Comparison of ENCODE assay signal across 16 mouse cellular contexts in the genomic region with DNA sequence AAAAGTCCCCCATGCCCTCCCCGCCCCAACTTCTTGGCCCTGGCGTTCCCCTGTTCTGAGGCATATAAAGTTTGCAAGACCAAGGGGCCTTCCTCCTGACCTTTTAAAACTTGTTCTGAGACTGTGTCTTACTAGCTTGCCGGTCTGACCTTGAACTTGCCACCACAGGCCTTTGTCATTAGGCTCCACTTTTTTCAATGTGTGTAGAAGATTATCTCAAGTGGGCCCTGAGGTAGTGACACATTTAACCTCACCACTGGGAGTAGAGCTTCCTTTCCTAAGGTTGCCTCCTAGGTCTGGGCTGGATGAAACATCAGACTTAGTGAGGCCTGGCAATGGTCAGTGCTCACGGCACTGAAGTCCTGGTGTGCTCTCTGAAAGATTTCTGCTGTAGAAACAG.
DNase-seq lines count a peak whose midpoint lies in the region; ATAC-seq lines count a peak whose summit lies in the region.
"Had no signal": no experiment of that assay in that cellular context is flagged by ENCODE, and none has a peak within 500 bp of the region (broad histone marks: within the 10 kb centered on the region; RNA-seq: fewer than 3 reads in every experiment).

No protein-coding gene starts in this region.

- no peak for ATAC-seq in heart, embryonic 14.5 days (ENCODE audit: insufficient number of reproducible peaks, insufficient read depth, low FRiP score, low read depth)
- ATAC-seq in lung, embryonic 16.5 days (ENCODE audit: low read depth): no peak
- ATAC-seq in frontal cortex, adult (ENCODE audit: low TSS enrichment): no peak
- ATAC-seq: hindbrain, postnatal 0 days had no signal

- peak overlapping the region; percentile 93 to 95 for H3K27ac ChIP-seq in heart, embryonic 14.5 days (replicated peaks in 1 of 2; ENCODE audit: control insufficient read depth in 1 of 2, insufficient read depth in 1 of 2, low read depth in 2 of 2, low read length in 2 of 2)
- peak overlapping the region; percentile 92 for H3K27ac ChIP-seq in lung, embryonic 16.5 days (ENCODE audit: low read length)
- H3K27ac ChIP-seq: forebrain, embryonic 10.5 days; hindbrain, postnatal 0 days had no signal

- peaks cover 14 to 30% of the 10 kb centered on the region in 2 experiments for H3K4me1 ChIP-seq in heart, embryonic 14.5 days (ENCODE audit: control insufficient read depth in 2 of 2, insufficient read depth in 2 of 2, low read length in 2 of 2)
- peaks cover 20% of the 10 kb centered on the region for H3K4me1 ChIP-seq in lung, embryonic 16.5 days (replicated peaks; ENCODE audit: control insufficient read depth, insufficient read depth, low read length)

- no peak overlapping the region for H3K4me3 ChIP-seq in heart, embryonic 14.5 days (ENCODE audit: control insufficient read depth in 1 of 2, insufficient read depth in 1 of 2, low read depth in 1 of 2, low read length in 2 of 2)
- no peak overlapping the region for H3K4me3 ChIP-seq in lung, embryonic 16.5 days (ENCODE audit: low read length)
- H3K4me3 ChIP-seq: forebrain, embryonic 10.5 days had no signal

- no peaks in the 10 kb centered on the region for H3K27me3 ChIP-seq in heart, embryonic 14.5 days (ENCODE audit: control insufficient read depth, insufficient read depth, low read length)
- no peaks in the 10 kb centered on the region for H3K27me3 ChIP-seq in lung, embryonic 16.5 days (ENCODE audit: control insufficient read depth, insufficient read depth, low read depth, low read length)

- no peaks in the 10 kb centered on the region for H3K9me3 ChIP-seq in heart, embryonic 14.5 days (ENCODE audit: control insufficient read depth, low read length)
- H3K9me3 ChIP-seq in lung, embryonic 16.5 days (ENCODE audit: control insufficient read depth, low read length): no peaks in the 10 kb centered on the region
- H3K9me3 ChIP-seq: forebrain, embryonic 10.5 days had no signal

- DNase-seq in adrenal gland, postnatal 14 days: peak; percentile 27
- DNase-seq in adrenal gland, postnatal 25 days: no peak
- DNase-seq in heart, postnatal 4 days: no peak
- DNase-seq in lung, postnatal 36 days: no peak
- DNase-seq in frontal cortex, postnatal 14 days (ENCODE audit: low spot score in 2 of 2): no peak
- DNase-seq: adrenal gland, adult 8-10 months; cerebellum, postnatal 25 days; kidney, adult 9 months; left cerebral cortex, postnatal 4 days; midbrain, embryonic 14.5 days; thymus, postnatal 36 days had no signal

- 53% methylated on average over 4 of the region's 4 CpGs for WGBS in heart, embryonic 14.5 days
- 75% methylated on average over 4 of the region's 4 CpGs for WGBS in lung, embryonic 16.5 days

- H3K36me3 ChIP-seq in heart, embryonic 14.5 days (ENCODE audit: control insufficient read depth, insufficient read depth, low read length): peaks cover 38% of the 10 kb centered on the region
- H3K36me3 ChIP-seq in lung, embryonic 16.5 days (ENCODE audit: control insufficient read depth, insufficient read depth, low read length): peaks cover 6% of the 10 kb centered on the region

- no peak overlapping the region for H3K4me2 ChIP-seq in heart, embryonic 14.5 days (ENCODE audit: low read length)
- H3K4me2 ChIP-seq in lung, embryonic 16.5 days (ENCODE audit: low read depth, low read length): no peak overlapping the region

- no peak overlapping the region for H3K9ac ChIP-seq in heart, embryonic 14.5 days (ENCODE audit: low read length)
- H3K9ac ChIP-seq in lung, embryonic 16.5 days (ENCODE audit: low read length): no peak overlapping the region
